Mouse (Mus musculus): ENCODE data around the gene Tmem87a. TPM values are rescaled to one million over a fixed set of nuclear protein-coding genes. Genes with fewer than 3 reads are reported as not detected.
A peak's percentile ranks its signal among the peaks of the same experiment; 100 is the strongest.

The Tmem87a gene
- total and polyA plus RNA-seq, 3 experiments = 7.6 to 17.6 (median 15.4) TPM

DNA sequence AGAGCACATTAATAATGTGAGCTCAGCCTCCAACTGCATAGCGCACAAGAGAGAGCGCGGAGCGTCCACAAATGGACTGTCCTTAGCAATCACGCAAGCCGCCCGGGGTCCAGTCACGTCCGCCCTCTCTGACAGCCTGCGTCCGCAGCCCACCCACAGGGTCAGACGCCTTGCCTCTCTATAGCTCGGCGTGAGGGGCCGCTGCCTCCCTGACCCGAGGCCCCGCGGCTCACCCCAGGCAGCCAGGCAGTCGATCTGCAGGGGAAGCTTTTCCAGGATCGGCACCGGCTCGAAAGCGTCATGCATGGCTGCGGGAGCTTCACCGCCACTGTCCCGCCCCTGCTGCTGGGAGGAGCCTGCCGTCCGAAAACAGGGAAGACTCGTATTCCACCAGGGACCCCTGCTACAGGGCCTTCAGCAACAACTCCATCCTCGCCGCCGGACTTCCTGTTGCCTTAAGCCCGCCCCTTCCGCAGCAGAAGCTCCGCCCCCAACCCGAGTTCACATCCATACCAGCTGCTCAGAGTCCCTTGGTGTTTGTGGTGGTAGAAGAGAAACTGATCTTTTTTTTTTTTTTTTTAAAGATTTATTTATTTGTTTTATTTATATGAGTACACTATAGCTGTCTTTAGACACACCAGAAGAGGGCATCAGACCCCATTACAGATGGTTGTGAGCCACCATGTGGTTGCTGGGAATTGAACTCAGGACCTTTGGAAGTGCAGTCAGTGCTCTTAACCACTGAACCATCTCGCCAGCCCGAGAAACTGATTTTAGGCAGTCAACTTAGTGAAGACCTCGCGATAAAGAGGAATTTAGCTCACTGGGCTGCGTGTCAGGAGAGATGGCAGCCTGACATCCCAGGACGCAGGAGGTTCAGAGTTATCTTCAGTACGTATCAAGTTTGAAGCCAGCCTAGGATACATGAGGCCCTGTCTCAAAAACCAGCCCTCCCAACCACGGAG is 50.9 kb downstream of the Tmem87a start, which contains the start of gene Vps39:
TSS of gene Vps39 (minus strand) at position 456 of the 965 bp plus-strand sequence.
- Histone ChIP-seq H3K9ac (ENCODE audit: low read depth, low read length) (peak within 1 kb of the TSS; percentile 97), H3K27me3 (ENCODE audit: control insufficient read depth, insufficient read depth, low read length) (no peaks in the 10 kb centered on the region), H3K4me3 (peak within 1 kb of the TSS; percentile 82), H3K4me1 (ENCODE audit: control insufficient read depth, insufficient read depth, low read length) (peaks cover 5% of the 10 kb centered on the region), H3K79me2 (replicated peaks; ENCODE audit: control insufficient read depth, insufficient read depth, low read length) (0 out of 2 replicates have a peak, but pooled peaks cover 4% of the 10 kb centered on the region), H3K27ac (peak within 1 kb of the TSS; percentile 80), H3K36me3 (ENCODE audit: control insufficient read depth, insufficient read depth, low read length) (peaks cover 4% of the 10 kb centered on the region; the same call in 1 of the 2 replicates)
- intact Hi-C loops (cut with DNase I) = loop anchor here (5.0 kb wide), 1 partner anchor 49 kb away; the partner anchor contains the start of genes Ganc and Tmem87a
- TF ChIP-seq CTCF (IDR thresholded peaks at IDR 0.05) = peak; percentile 31; the same call in 1 of the 2 replicates
- TF ChIP-seq POLR2A (IDR thresholded peaks at IDR 0.05; ENCODE audit: insufficient read depth, low read depth, low read length) = peak; percentile 85
- no peak for TF ChIP-seq EP300 (IDR thresholded peaks at IDR 0.05; ENCODE audit: insufficient read depth, low read depth, low read length)
- peak; percentile 90 to 91 for DNase-seq
- 12% methylated on average over 44 of the region's 44 CpGs for WGBS

DNA sequence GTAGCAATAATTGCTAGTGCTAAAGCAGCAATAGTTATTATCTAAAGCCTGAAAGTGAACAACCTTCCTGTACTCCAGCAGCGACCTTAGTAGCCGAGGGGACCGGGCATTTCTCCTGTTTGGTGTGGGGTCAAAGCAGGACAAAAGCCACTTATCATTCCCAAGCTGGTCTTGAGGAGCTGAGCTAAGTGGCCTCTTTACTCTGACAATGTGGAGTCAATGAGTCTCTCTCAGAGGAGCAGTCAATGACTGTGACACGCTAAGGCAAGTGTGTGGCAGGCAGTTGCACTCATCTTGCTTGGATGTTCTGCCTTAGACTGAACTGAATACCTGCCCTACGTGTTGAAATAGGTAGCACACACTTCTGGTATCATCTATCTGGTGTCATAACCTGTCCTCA is 52.6 kb downstream of the Tmem87a start:
- 63% methylated on average over 5 of the region's 5 CpGs for WGBS
- TF ChIP-seq CTCF (IDR thresholded peaks at IDR 0.05) (no peak), EP300 (IDR thresholded peaks at IDR 0.05; ENCODE audit: insufficient read depth, low read depth, low read length) (no peak), POLR2A (IDR thresholded peaks at IDR 0.05; ENCODE audit: insufficient read depth, low read depth, low read length) (no peak)
- no peak overlapping the region for H3K9ac ChIP-seq (ENCODE audit: low read depth, low read length)
- DNase-seq = no peak
- intact Hi-C loops (cut with DNase I) = loop anchor here (5.0 kb wide), 1 partner anchor 51 kb away; the partner anchor contains the start of genes Ganc and Tmem87a
- peaks cover 4% of the 10 kb centered on the region; the same call in 1 of the 2 replicates for H3K36me3 ChIP-seq (ENCODE audit: control insufficient read depth, insufficient read depth, low read length)
- no peaks in the 10 kb centered on the region for H3K27me3 ChIP-seq (ENCODE audit: control insufficient read depth, insufficient read depth, low read length)
- H3K4me3 ChIP-seq = no peak overlapping the region
- H3K27ac ChIP-seq = no peak overlapping the region
- H3K79me2 ChIP-seq (replicated peaks; ENCODE audit: control insufficient read depth, insufficient read depth, low read length) = 0 out of 2 replicates have a peak, but pooled peaks cover 4% of the 10 kb centered on the region
- H3K4me1 ChIP-seq (ENCODE audit: control insufficient read depth, insufficient read depth, low read length) = peaks cover 5% of the 10 kb centered on the region

DNA sequence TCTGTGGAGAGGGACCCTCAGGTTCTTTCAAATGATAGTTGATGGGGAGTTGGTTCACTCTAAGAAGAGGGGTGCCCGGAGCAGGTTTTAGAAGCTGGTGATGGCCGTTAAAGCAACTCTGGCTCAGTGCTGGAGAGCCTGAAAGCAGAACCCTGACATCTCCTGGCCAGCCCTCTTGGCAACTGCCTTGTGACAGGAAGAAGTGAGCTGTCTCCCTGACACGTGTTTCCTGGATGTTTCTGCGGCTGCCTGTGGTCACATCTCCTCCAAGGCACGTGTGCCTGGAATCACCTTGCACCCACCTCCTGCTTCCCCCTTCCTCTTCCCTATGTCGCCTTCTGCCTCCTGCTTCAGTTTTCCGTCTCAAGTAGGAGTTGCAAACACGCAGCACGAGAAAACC is 55.8 kb downstream of the Tmem87a start:
- WGBS = 47% methylated on average over 9 of the region's 9 CpGs
- H3K27ac ChIP-seq = peak overlapping the region; percentile 28
- H3K79me2 ChIP-seq (replicated peaks; ENCODE audit: control insufficient read depth, insufficient read depth, low read length) = 0 out of 2 replicates have a peak, but pooled peaks cover 4% of the 10 kb centered on the region
- peaks cover 2% of the 10 kb centered on the region; the same call in 1 of the 2 replicates for H3K36me3 ChIP-seq (ENCODE audit: control insufficient read depth, insufficient read depth, low read length)
- no peak overlapping the region for H3K9ac ChIP-seq (ENCODE audit: low read depth, low read length)
- DNase-seq = peak; percentile 46 to 63
- intact Hi-C loops (cut with DNase I) = no loop called here
- H3K27me3 ChIP-seq (ENCODE audit: control insufficient read depth, insufficient read depth, low read length) = no peaks in the 10 kb centered on the region
- no peak overlapping the region for H3K4me3 ChIP-seq
- peaks cover 3% of the 10 kb centered on the region; the same call in 1 of the 2 replicates for H3K4me1 ChIP-seq (ENCODE audit: control insufficient read depth, insufficient read depth, low read length)
- TF ChIP-seq CTCF (IDR thresholded peaks at IDR 0.05) (no peak), EP300 (IDR thresholded peaks at IDR 0.05; ENCODE audit: insufficient read depth, low read depth, low read length) (no peak), POLR2A (IDR thresholded peaks at IDR 0.05; ENCODE audit: insufficient read depth, low read depth, low read length) (no peak)

DNA sequence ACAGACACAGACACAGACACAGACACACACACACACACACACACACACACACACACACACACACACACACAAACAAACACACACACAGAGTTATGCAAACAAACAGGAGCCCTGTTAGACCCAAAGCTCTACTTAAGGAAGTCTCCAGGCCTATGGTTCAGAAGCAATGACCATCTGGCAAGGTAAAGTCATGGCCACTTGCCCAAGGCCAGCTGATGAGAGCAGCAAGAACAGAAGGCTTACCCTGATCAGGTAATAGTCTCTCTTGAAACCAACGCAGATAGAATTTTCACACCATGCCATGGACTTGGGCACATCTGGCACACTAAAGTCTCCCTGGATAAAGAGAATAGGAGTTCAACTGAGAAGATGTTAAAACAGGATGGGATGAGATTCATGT is 62.2 kb downstream of the Tmem87a start:
- no peak overlapping the region for H3K9ac ChIP-seq (ENCODE audit: low read depth, low read length)
- no peaks in the 10 kb centered on the region for H3K79me2 ChIP-seq (replicated peaks; ENCODE audit: control insufficient read depth, insufficient read depth, low read length)
- TF ChIP-seq CTCF (IDR thresholded peaks at IDR 0.05) (no peak), EP300 (IDR thresholded peaks at IDR 0.05; ENCODE audit: insufficient read depth, low read depth, low read length) (no peak), POLR2A (IDR thresholded peaks at IDR 0.05; ENCODE audit: insufficient read depth, low read depth, low read length) (no peak)
- H3K4me1 ChIP-seq (ENCODE audit: control insufficient read depth, insufficient read depth, low read length) = no peaks in the 10 kb centered on the region
- no peaks in the 10 kb centered on the region for H3K36me3 ChIP-seq (ENCODE audit: control insufficient read depth, insufficient read depth, low read length)
- no peaks in the 10 kb centered on the region for H3K27me3 ChIP-seq (ENCODE audit: control insufficient read depth, insufficient read depth, low read length)
- intact Hi-C loops (cut with DNase I) = no loop called here
- H3K4me3 ChIP-seq = no peak overlapping the region
- WGBS = 97% methylated on average over 1 of the region's 1 CpGs
- H3K27ac ChIP-seq = no peak overlapping the region
- DNase-seq = peak in 1 of 2 experiments; percentile 5

DNA sequence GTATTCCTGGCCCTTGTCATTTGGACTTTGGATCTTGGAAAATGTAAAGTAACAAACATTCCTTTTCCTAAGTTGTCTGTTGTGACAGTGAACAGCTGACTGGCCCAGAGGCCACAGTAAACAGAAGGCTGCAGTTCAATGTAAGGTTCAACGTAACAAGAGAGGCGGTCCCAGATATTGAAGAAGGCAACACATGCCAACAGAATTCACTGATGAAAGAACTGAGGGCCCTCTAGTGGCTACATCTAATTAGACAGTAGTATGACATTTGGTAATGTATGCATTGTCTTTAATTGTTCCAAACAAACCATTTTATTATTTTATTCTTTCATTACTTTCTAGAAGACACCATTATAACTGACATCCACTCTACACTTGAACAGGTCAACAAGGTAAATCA is 66.0 kb downstream of the Tmem87a start:
- H3K27me3 ChIP-seq (ENCODE audit: control insufficient read depth, insufficient read depth, low read length) = no peaks in the 10 kb centered on the region
- H3K9ac ChIP-seq (ENCODE audit: low read depth, low read length) = no peak overlapping the region
- no peaks in the 10 kb centered on the region for H3K4me1 ChIP-seq (ENCODE audit: control insufficient read depth, insufficient read depth, low read length)
- no peak overlapping the region for H3K4me3 ChIP-seq
- 50% methylated on average over 2 of the region's 2 CpGs for WGBS
- TF ChIP-seq CTCF (IDR thresholded peaks at IDR 0.05) (peak; percentile 48), POLR2A (IDR thresholded peaks at IDR 0.05; ENCODE audit: insufficient read depth, low read depth, low read length) (no peak)
- no peaks in the 10 kb centered on the region for H3K36me3 ChIP-seq (ENCODE audit: control insufficient read depth, insufficient read depth, low read length)
- intact Hi-C loops (cut with DNase I) = no loop called here
- no peak overlapping the region for H3K27ac ChIP-seq
- DNase-seq = no peak
- no peaks in the 10 kb centered on the region for H3K79me2 ChIP-seq (replicated peaks; ENCODE audit: control insufficient read depth, insufficient read depth, low read length)
